8 mouse cellular contexts compared by ENCODE assay signal in the genomic region with DNA sequence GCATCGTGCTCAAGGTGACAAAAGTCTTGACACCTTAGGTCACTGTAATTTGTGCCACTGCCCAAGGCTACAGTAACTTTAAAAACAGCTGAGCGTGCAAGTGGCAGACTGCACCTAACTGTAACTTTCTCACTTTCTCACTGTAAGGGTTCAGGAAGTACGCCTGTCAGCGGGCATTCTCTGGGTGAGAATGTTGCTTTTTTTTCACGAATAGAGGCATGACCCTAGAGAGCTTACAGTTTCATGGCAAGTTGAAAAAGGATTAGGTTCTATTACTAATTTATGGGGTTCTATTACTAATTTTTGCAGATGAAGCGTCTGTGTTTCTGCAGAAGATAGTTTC. TPM values are rescaled to one million over a fixed set of nuclear protein-coding genes. Genes with fewer than 3 reads are reported as not detected.
A peak's percentile ranks its signal among the peaks of the same experiment; 100 is the strongest.
DNase-seq lines count a peak whose midpoint lies in the region; ATAC-seq and TF ChIP-seq lines count a peak whose summit lies in the region.

No protein-coding gene starts in this region.

- peak; percentile 13; the same call in 1 of the 2 replicates for ATAC-seq in lung, embryonic 15.5 days (ENCODE audit: borderline replicate concordance, extremely low read depth, low FRiP score, low TSS enrichment)
- ATAC-seq in limb, embryonic 14.5 days (ENCODE audit: low FRiP score, low read depth) = no peak
- no peak for ATAC-seq in stomach, embryonic 14.5 days (ENCODE audit: insufficient number of reproducible peaks, insufficient read depth, low FRiP score, low read depth)

- H3K36me3 ChIP-seq in lung, embryonic 15.5 days = no peaks in the 10 kb centered on the region
- peaks cover 36% of the 10 kb centered on the region for H3K36me3 ChIP-seq in erythroblast, embryonic 14.5 days (ENCODE audit: control insufficient read depth)
- no peaks in the 10 kb centered on the region for H3K36me3 ChIP-seq in limb, embryonic 14.5 days (ENCODE audit: control insufficient read depth, insufficient read depth, low read length)
- no peaks in the 10 kb centered on the region for H3K36me3 ChIP-seq in stomach, embryonic 14.5 days (ENCODE audit: control insufficient read depth, insufficient read depth, low read length)

- peaks cover 13% of the 10 kb centered on the region for H3K4me1 ChIP-seq in lung, embryonic 15.5 days
- peaks cover 50% of the 10 kb centered on the region for H3K4me1 ChIP-seq in erythroblast, embryonic 14.5 days (ENCODE audit: control insufficient read depth)
- no peaks in the 10 kb centered on the region for H3K4me1 ChIP-seq in limb, embryonic 14.5 days (ENCODE audit: control insufficient read depth, insufficient read depth, low read length)
- H3K4me1 ChIP-seq in stomach, embryonic 14.5 days (ENCODE audit: control insufficient read depth, insufficient read depth, low read length) = no peaks in the 10 kb centered on the region

- no peak for DNase-seq in lung, postnatal 25 days (ENCODE audit: low spot score)
- DNase-seq in limb, embryonic 14.5 days (ENCODE audit: low spot score) = no peak
- no peak for DNase-seq in spleen, adult 12 weeks (ENCODE audit: low spot score)
- DNase-seq in adrenal gland, postnatal 36 days = no peak
- no peak for DNase-seq in left cerebral cortex, postnatal 36 days (ENCODE audit: low spot score in 2 of 2)

- H3K27me3 ChIP-seq in lung, embryonic 15.5 days = no peaks in the 10 kb centered on the region
- no peaks in the 10 kb centered on the region; the same call in 1 of the 2 replicates for H3K27me3 ChIP-seq in erythroblast, embryonic 14.5 days (ENCODE audit: control insufficient read depth)
- no peaks in the 10 kb centered on the region for H3K27me3 ChIP-seq in limb, embryonic 14.5 days (ENCODE audit: control insufficient read depth, insufficient read depth, low read length)
- H3K27me3 ChIP-seq in stomach, embryonic 14.5 days (ENCODE audit: control insufficient read depth, insufficient read depth, low read length) = no peaks in the 10 kb centered on the region

- peak overlapping the region; percentile 98 for H3K4me3 ChIP-seq in lung, embryonic 15.5 days
- peak overlapping the region; percentile 91 for H3K4me3 ChIP-seq in erythroblast, embryonic 14.5 days (replicated peaks)
- peak overlapping the region; percentile 91 for H3K4me3 ChIP-seq in limb, embryonic 14.5 days (replicated peaks; ENCODE audit: low read length)
- peak overlapping the region; percentile 87 for H3K4me3 ChIP-seq in stomach, embryonic 14.5 days (ENCODE audit: low read depth, low read length)

- no peaks in the 10 kb centered on the region for H3K9me3 ChIP-seq in lung, embryonic 15.5 days
- no peaks in the 10 kb centered on the region for H3K9me3 ChIP-seq in erythroblast, embryonic 14.5 days (ENCODE audit: control insufficient read depth, low read length)
- no peaks in the 10 kb centered on the region for H3K9me3 ChIP-seq in limb, embryonic 14.5 days (ENCODE audit: control insufficient read depth, low read length)
- H3K9me3 ChIP-seq in stomach, embryonic 14.5 days (ENCODE audit: control insufficient read depth, low read depth, low read length) = no peaks in the 10 kb centered on the region

- H3K27ac ChIP-seq in lung, embryonic 15.5 days = peak overlapping the region; percentile 96; the same call in 1 of the 2 replicates
- H3K27ac ChIP-seq in limb, embryonic 14.5 days (replicated peaks; ENCODE audit: low read depth, low read length) = peak overlapping the region; percentile 88; the same call in 1 of the 2 replicates
- H3K27ac ChIP-seq in stomach, embryonic 14.5 days (ENCODE audit: low read length) = no peak overlapping the region; the same call in 1 of the 2 replicates

- WGBS in lung, embryonic 15.5 days = 2% methylated on average over 6 of the region's 6 CpGs
- WGBS in limb, embryonic 14.5 days = 5% methylated on average over 6 of the region's 6 CpGs
- 7% methylated on average over 6 of the region's 6 CpGs for WGBS in stomach, embryonic 14.5 days

- intact Hi-C loops in left cerebral cortex, postnatal 36 days (cut with DNase I) = loop anchor here (5.0 kb wide), 1 partner anchor 55 kb away; no protein-coding TSS in a partner anchor

- no peak for TF ChIP-seq POLR2A in limb, embryonic 14.5 days (IDR thresholded peaks at IDR 0.05; ENCODE audit: borderline replicate concordance, extremely low read depth, insufficient read depth, insufficient read length)

- peak overlapping the region; percentile 73 for H3K4me2 ChIP-seq in lung, embryonic 15.5 days
- peak overlapping the region; percentile 72 for H3K4me2 ChIP-seq in limb, embryonic 14.5 days (replicated peaks; ENCODE audit: low read depth, low read length, severe bottlenecking)
- H3K4me2 ChIP-seq in stomach, embryonic 14.5 days (replicated peaks; ENCODE audit: low read depth, low read length) = peak overlapping the region; percentile 66

- peak overlapping the region; percentile 84 for H3K9ac ChIP-seq in lung, embryonic 15.5 days
- H3K9ac ChIP-seq in limb, embryonic 14.5 days (ENCODE audit: low read depth, low read length, severe bottlenecking) = peak overlapping the region; percentile 87
- peak overlapping the region; percentile 84 for H3K9ac ChIP-seq in stomach, embryonic 14.5 days (replicated peaks; ENCODE audit: low read depth, low read length)

RNA-seq across cellular contexts. Expression of a gene that starts 0.7 kb away (rescaled TPM):
- polyA plus RNA-seq in lung, embryonic 15.5 days (2015; fragmentation: Nextera tagmentation; extraction: Ambion mirVana) = 22.9 and 26.4 TPM in 2 replicates
- polyA plus RNA-seq in erythroblast, embryonic 14.5 days (2012) = 11.6 and 14.1 TPM in 2 replicates
- polyA plus RNA-seq in limb, embryonic 14.5 days (2012; rRNA removed) = 33.7 and 41.9 TPM in 2 replicates
- polyA plus RNA-seq in limb, embryonic 14.5 days (2014; fragmentation: Nextera tagmentation; extraction: Ambion mirVana) = 31.2 and 32.4 TPM in 2 replicates
- polyA plus RNA-seq in stomach, embryonic 14.5 days (2014; fragmentation: Nextera tagmentation; extraction: Ambion mirVana) = 34.3 and 37.6 TPM in 2 replicates
- 10 to 100 TPM; 20.8 to 28.0 TPM for total RNA-seq in adrenal gland, postnatal 36 days (2021)
- 10 to 100 TPM; 25.5 to 29.0 TPM for total RNA-seq in left cerebral cortex, postnatal 36 days (2021)

RNA-seq across cellular contexts. Expression of a gene that starts 10.8 kb away (rescaled TPM):
- polyA plus RNA-seq in lung, embryonic 15.5 days (2015; fragmentation: Nextera tagmentation; extraction: Ambion mirVana) = 0.13 and 0.22 TPM in 2 replicates
- polyA plus RNA-seq in erythroblast, embryonic 14.5 days (2012) = not detected in 2 replicates
- polyA plus RNA-seq in limb, embryonic 14.5 days (2012; rRNA removed) = 4.0 TPM in 2 replicates
- 6.3 and 9.4 TPM in 2 replicates for polyA plus RNA-seq in limb, embryonic 14.5 days (2014; fragmentation: Nextera tagmentation; extraction: Ambion mirVana)
- 0.23 TPM in 1 of 2 replicates, not detected in the other for polyA plus RNA-seq in stomach, embryonic 14.5 days (2014; fragmentation: Nextera tagmentation; extraction: Ambion mirVana)
- total RNA-seq in adrenal gland, postnatal 36 days (2021) = 1 to 10 TPM in 1 of 2 experiments, under 1 TPM in 1; 0.13 to 1.2 TPM
- total RNA-seq in left cerebral cortex, postnatal 36 days (2021) = under 1 TPM; 0.14 to 0.15 TPM
